Mouse (Mus musculus): ENCODE measurements around the gene 1700014D04Rik. TPM values are rescaled to one million over a fixed set of nuclear protein-coding genes. Genes with fewer than 3 reads are reported as not detected.

Gene 1700014D04Rik
- polyA plus RNA-seq, 1 experiment from 2014 or later, result 0.21 TPM

- Histone ChIP-seq H3K36me3 (no peaks in the 10 kb centered on the region), H3K27me3 (no peaks in the 10 kb centered on the region), H3K4me2 (no peak overlapping the region), H3K9ac (no peak overlapping the region), H3K27ac (replicated peaks) (no peak overlapping the region), H3K9me3 (no peaks in the 10 kb centered on the region), H3K4me1 (replicated peaks) (no peaks in the 10 kb centered on the region), H3K4me3 (no peak overlapping the region)
- ATAC-seq (ENCODE audit: low FRiP score, low read depth), result no peak
- 89% methylated on average over 8 of the region's 8 CpGs for WGBS
These were observed 47.4 kb downstream of the 1700014D04Rik start for GRCm38 (mm10) chr13:59699131-59699530.

- Histone ChIP-seq H3K4me2 (no peak overlapping the region), H3K27ac (replicated peaks) (no peak overlapping the region), H3K36me3 (no peaks in the 10 kb centered on the region), H3K9me3 (no peaks in the 10 kb centered on the region), H3K27me3 (no peaks in the 10 kb centered on the region), H3K4me3 (no peak overlapping the region), H3K9ac (no peak overlapping the region), H3K4me1 (replicated peaks) (no peaks in the 10 kb centered on the region)
- ATAC-seq (ENCODE audit: low FRiP score, low read depth), result no peak
- 88% methylated on average over 7 of the region's 7 CpGs for WGBS
These were observed 50.8 kb downstream of the 1700014D04Rik start for GRCm38 (mm10) chr13:59695781-59696180.

DNA sequence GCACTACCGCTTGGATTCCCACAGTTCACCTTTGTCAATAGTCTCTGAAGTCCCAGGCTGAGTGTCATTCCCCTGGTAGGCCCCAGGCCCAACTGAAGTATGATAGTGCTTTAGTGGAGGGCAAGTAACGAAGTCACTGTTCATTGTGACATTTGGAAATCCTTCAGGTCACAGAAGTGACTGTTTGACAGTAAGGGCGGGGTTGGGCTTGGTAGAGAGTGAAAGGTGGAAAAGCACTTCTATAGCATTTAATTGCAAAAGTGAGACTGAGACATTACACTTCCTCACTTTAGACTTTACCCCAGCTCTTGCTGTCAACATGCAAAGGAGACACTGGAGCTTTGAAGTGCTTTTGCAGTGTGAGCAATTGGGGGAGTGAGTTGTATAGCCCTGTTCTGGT is 52.5 kb downstream of the 1700014D04Rik start, which contains the start of gene 4921517D22Rik:
Gene 4921517D22Rik, minus strand, starts transcription at position 101 of the 400 bp plus-strand sequence.
- WGBS, result 94% methylated on average over 3 of the region's 3 CpGs
- H3K9me3 ChIP-seq, result no peaks in the 10 kb centered on the region
- H3K27me3 ChIP-seq, result no peaks in the 10 kb centered on the region
- no peaks in the 10 kb centered on the region for H3K4me1 ChIP-seq (replicated peaks)
- no peaks in the 10 kb centered on the region for H3K36me3 ChIP-seq
- H3K4me2 ChIP-seq, result no peak within 1 kb of the TSS
- H3K27ac ChIP-seq (replicated peaks), result no peak within 1 kb of the TSS
- no peak for ATAC-seq (ENCODE audit: low FRiP score, low read depth)
- no peak within 1 kb of the TSS for H3K9ac ChIP-seq
- no peak within 1 kb of the TSS for H3K4me3 ChIP-seq

DNA sequence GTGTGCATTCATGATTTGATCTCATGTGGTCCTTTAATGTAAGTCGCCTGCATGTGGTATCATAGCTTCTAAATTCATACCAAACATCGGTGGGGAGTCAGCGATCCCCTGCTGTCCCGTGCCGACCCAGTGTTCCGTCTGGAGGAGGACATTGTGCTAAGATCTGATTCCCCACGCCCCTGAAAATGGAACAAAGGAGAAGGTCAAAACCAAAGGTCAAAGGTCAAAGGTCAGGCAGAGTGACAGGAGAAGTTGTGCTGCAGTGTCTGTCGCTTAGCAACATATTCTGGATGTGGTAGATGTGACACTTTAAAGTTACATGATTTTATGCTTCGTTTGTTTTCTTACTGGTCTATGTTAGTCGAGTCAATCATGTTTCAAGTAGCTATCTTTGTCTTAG is 55.1 kb downstream of the 1700014D04Rik start:
- no peak overlapping the region for H3K4me3 ChIP-seq
- no peak overlapping the region for H3K9ac ChIP-seq
- H3K27me3 ChIP-seq, result no peaks in the 10 kb centered on the region
- no peaks in the 10 kb centered on the region for H3K36me3 ChIP-seq
- H3K9me3 ChIP-seq, result no peaks in the 10 kb centered on the region
- 13% methylated on average over 10 of the region's 10 CpGs for WGBS
- ATAC-seq (ENCODE audit: low FRiP score, low read depth), result no peak
- no peak overlapping the region for H3K27ac ChIP-seq (replicated peaks)
- no peaks in the 10 kb centered on the region for H3K4me1 ChIP-seq (replicated peaks)
- H3K4me2 ChIP-seq, result no peak overlapping the region

Other genes starting within 250 kb of the 1700014D04Rik start
- gene Agtpbp1, start 161.5 kb downstream of the 1700014D04Rik start, polyA plus RNA-seq (2015; fragmentation: Nextera tagmentation; extraction: Ambion mirVana), result 65.9 and 67.6 TPM in 2 replicates
- 120 and 126 TPM in 2 replicates for gene Naa35, start 161.5 kb downstream of the 1700014D04Rik start, polyA plus RNA-seq (2015; fragmentation: Nextera tagmentation; extraction: Ambion mirVana)
- 23.0 and 30.7 TPM in 2 replicates for gene Golm1, start 70.9 kb downstream of the 1700014D04Rik start, polyA plus RNA-seq (2015; fragmentation: Nextera tagmentation; extraction: Ambion mirVana)
- not detected in 2 replicates for gene 4921517D22Rik, start 52.6 kb downstream of the 1700014D04Rik start, polyA plus RNA-seq (2015; fragmentation: Nextera tagmentation; extraction: Ambion mirVana)
- gene Spata31d1a, start 36.4 kb downstream of the 1700014D04Rik start, polyA plus RNA-seq (2015; fragmentation: Nextera tagmentation; extraction: Ambion mirVana), result 0.05 TPM in 1 of 2 replicates, not detected in the other
- not detected in 2 replicates for gene Spata31d1b, start 34.5 kb downstream of the 1700014D04Rik start, polyA plus RNA-seq (2015; fragmentation: Nextera tagmentation; extraction: Ambion mirVana)
- not detected in 2 replicates for gene Spata31d1d, start 15.0 kb downstream of the 1700014D04Rik start, polyA plus RNA-seq (2015; fragmentation: Nextera tagmentation; extraction: Ambion mirVana)
- gene Isca1, start 23.1 kb upstream of the 1700014D04Rik start, polyA plus RNA-seq (2015; fragmentation: Nextera tagmentation; extraction: Ambion mirVana), result 160 and 163 TPM in 2 replicates
- gene Gm49354, start 35.5 kb upstream of the 1700014D04Rik start, polyA plus RNA-seq (2015; fragmentation: Nextera tagmentation; extraction: Ambion mirVana), result not detected in 2 replicates
- gene Tut7, start 76.4 kb upstream of the 1700014D04Rik start, polyA plus RNA-seq (2015; fragmentation: Nextera tagmentation; extraction: Ambion mirVana), result 41.5 and 42.6 TPM in 2 replicates

Data from hindbrain, embryonic 15.5 days (tissue).